Mouse (Mus musculus): ENCODE measurements around the gene Ccdc47. TPM values are rescaled to one million over a fixed set of nuclear protein-coding genes. Genes with fewer than 3 reads are reported as not detected.

The Ccdc47 gene
- 73.2 and 76.8 TPM in 2 replicates for polyA plus RNA-seq (2015; fragmentation: Nextera tagmentation; extraction: Ambion mirVana)

GRCm38 (mm10) chr11:106215927-106216729 is at the start of gene Ccdc47:
Gene Ccdc47 (minus strand): TSS chr11:106216344.
- ATAC-seq (ENCODE audit: low FRiP score, low read depth) = peak; percentile 97
- H3K27ac ChIP-seq = peak within 1 kb of the TSS; percentile 93
- H3K4me2 ChIP-seq (replicated peaks) = peak within 1 kb of the TSS; percentile 69
- H3K36me3 ChIP-seq = peaks cover 18% of the 10 kb centered on the region
- peak within 1 kb of the TSS; percentile 92 for H3K9ac ChIP-seq
- H3K9me3 ChIP-seq = no peaks in the 10 kb centered on the region
- H3K27me3 ChIP-seq = no peaks in the 10 kb centered on the region
- H3K4me3 ChIP-seq = peak within 1 kb of the TSS; percentile 79
- peaks cover 30% of the 10 kb centered on the region for H3K4me1 ChIP-seq
- under 1% methylated on average over 46 of the region's 46 CpGs for WGBS

GRCm38 (mm10) chr11:106265570-106265969 is 49.4 kb upstream of the Ccdc47 start:
- Histone ChIP-seq H3K4me3 (no peak overlapping the region), H3K4me1 (peaks cover 42% of the 10 kb centered on the region), H3K36me3 (peaks cover 68% of the 10 kb centered on the region), H3K27me3 (no peaks in the 10 kb centered on the region), H3K9ac (no peak overlapping the region), H3K4me2 (replicated peaks) (no peak overlapping the region), H3K9me3 (no peaks in the 10 kb centered on the region), H3K27ac (no peak overlapping the region)
- WGBS = 92% methylated on average over 4 of the region's 4 CpGs
- no peak for ATAC-seq (ENCODE audit: low FRiP score, low read depth)

DNA sequence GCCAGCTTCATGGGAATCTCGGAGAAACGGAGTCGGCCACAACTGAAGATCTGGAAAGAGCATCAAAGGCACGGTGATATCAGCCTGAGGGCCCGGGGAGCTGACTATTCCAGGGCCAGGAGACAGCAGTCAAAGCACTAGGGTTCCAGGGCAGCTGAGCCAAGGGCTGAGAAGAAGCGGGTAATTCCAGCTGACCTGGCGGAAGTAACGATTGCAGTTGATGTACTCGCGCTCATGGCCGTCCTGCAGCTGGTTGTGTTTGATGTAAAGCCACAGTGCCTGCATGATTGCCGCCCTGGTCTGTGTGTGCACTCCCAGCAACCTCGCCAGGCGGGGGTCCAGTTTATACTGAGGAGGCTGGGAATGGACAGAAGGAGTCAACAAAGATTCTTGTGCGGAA is 48.8 kb upstream of the Ccdc47 start:
- Histone ChIP-seq H3K4me2 (replicated peaks) (no peak overlapping the region), H3K27ac (no peak overlapping the region), H3K4me3 (no peak overlapping the region), H3K36me3 (peaks cover 70% of the 10 kb centered on the region), H3K4me1 (peaks cover 36% of the 10 kb centered on the region), H3K27me3 (no peaks in the 10 kb centered on the region), H3K9ac (no peak overlapping the region), H3K9me3 (no peaks in the 10 kb centered on the region)
- no peak for ATAC-seq (ENCODE audit: low FRiP score, low read depth)
- WGBS = 94% methylated on average over 15 of the region's 15 CpGs

GRCm38 (mm10) chr11:106263963-106264362 is 47.8 kb upstream of the Ccdc47 start:
- no peaks in the 10 kb centered on the region for H3K9me3 ChIP-seq
- no peak overlapping the region for H3K4me3 ChIP-seq
- H3K27me3 ChIP-seq = no peaks in the 10 kb centered on the region
- H3K9ac ChIP-seq = no peak overlapping the region
- peaks cover 80% of the 10 kb centered on the region for H3K36me3 ChIP-seq
- ATAC-seq (ENCODE audit: low FRiP score, low read depth) = no peak
- H3K4me1 ChIP-seq = peaks cover 29% of the 10 kb centered on the region
- no peak overlapping the region for H3K4me2 ChIP-seq (replicated peaks)
- no peak overlapping the region for H3K27ac ChIP-seq
- WGBS = 79% methylated on average over 9 of the region's 9 CpGs

DNA sequence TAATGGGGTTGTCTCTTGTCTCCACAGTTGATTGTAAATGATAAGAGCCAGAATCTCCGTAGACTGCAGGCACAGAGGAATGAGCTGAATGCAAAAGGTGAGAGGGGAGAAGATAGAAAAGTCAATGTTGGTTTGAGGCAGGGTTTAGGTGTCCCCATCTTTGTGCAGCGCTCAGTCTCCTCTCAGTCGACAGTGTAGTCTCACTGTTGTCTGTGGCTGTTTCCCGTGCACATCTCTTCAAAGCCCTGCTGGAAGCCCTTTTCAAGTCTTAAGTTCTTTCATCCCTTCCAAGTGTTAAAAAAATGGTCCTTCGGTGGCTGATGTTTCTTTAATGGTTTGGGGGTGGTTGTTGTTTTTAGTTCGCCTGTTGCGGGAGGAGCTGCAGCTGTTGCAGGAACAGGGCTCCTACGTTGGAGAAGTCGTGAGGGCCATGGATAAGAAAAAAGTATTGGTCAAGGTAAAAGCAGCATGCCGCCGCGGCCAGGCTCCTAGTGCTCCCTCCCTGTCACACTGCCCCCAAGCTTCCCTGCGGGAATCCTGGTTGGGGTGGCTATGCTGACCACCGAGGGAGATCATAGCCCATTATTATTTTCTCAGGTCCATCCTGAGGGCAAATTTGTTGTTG is 44.8 kb upstream of the Ccdc47 start:
- Histone ChIP-seq H3K27ac (no peak overlapping the region), H3K4me3 (no peak overlapping the region), H3K27me3 (no peaks in the 10 kb centered on the region), H3K36me3 (peaks cover 84% of the 10 kb centered on the region), H3K9me3 (no peaks in the 10 kb centered on the region), H3K4me1 (peaks cover 11% of the 10 kb centered on the region), H3K4me2 (replicated peaks) (no peak overlapping the region), H3K9ac (no peak overlapping the region)
- 87% methylated on average over 14 of the region's 14 CpGs for WGBS
- no peak for ATAC-seq (ENCODE audit: low FRiP score, low read depth)

- peaks cover 20% of the 10 kb centered on the region for H3K4me1 ChIP-seq
- H3K9me3 ChIP-seq = no peaks in the 10 kb centered on the region
- peak overlapping the region; percentile 85 for H3K4me3 ChIP-seq
- 70% methylated on average over 5 of the region's 5 CpGs for WGBS
- peak overlapping the region; percentile 91 for H3K9ac ChIP-seq
- peaks cover 66% of the 10 kb centered on the region for H3K36me3 ChIP-seq
- no peak for ATAC-seq (ENCODE audit: low FRiP score, low read depth)
- no peak overlapping the region; the same call in 1 of the 2 replicates for H3K27ac ChIP-seq
- H3K27me3 ChIP-seq = no peaks in the 10 kb centered on the region
- H3K4me2 ChIP-seq (replicated peaks) = peak overlapping the region; percentile 99
Observed at GRCm38 (mm10) chr11:106256775-106257174, 40.6 kb upstream of the Ccdc47 start.

GRCm38 (mm10) chr11:106255685-106256451 is 39.7 kb upstream of the Ccdc47 start, which contains the start of the genes Ftsj3 and Psmc5:
Gene Ftsj3 (minus strand): TSS chr11:106256079.
Gene Psmc5 (plus strand): TSS chr11:106256154.
- Histone ChIP-seq H3K4me3 (peak within 1 kb of the TSS; percentile 85), H3K9ac (peak within 1 kb of the TSS; percentile 91), H3K4me2 (replicated peaks) (peak within 1 kb of the TSS; percentile 99), H3K27ac (peak within 1 kb of the TSS; percentile 58; the same call in 1 of the 2 replicates), H3K27me3 (no peaks in the 10 kb centered on the region), H3K36me3 (peaks cover 66% of the 10 kb centered on the region), H3K9me3 (no peaks in the 10 kb centered on the region), H3K4me1 (peaks cover 20% of the 10 kb centered on the region)
- ATAC-seq (ENCODE audit: low FRiP score, low read depth) = peak; percentile 97
- WGBS = under 1% methylated on average over 42 of the region's 42 CpGs

DNA sequence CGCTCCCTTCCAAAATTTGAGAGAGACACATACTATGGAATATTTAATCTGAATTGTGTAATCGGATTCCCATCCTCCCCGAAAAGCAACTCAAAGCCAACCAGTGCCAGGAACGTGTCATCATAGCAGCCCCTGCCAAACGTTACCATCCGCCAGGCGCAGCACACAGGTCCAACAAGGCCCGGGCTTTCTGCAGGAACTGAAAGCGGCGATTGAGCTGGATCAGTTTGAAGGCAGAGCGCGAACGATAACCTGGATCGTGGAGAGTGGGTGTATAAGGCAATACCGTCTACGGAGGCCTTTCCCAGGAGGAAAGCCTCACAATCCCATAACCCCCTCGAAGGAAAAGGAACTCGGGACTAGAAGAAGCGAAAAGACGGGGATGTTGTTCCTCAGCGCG is 39.0 kb upstream of the Ccdc47 start:
- H3K9me3 ChIP-seq = no peaks in the 10 kb centered on the region
- 0 out of 2 replicates have a peak overlapping the region, but pooled peaks have one; percentile 55 for H3K27ac ChIP-seq
- peaks cover 20% of the 10 kb centered on the region for H3K4me1 ChIP-seq
- H3K27me3 ChIP-seq = no peaks in the 10 kb centered on the region
- 4% methylated on average over 22 of the region's 22 CpGs for WGBS
- H3K36me3 ChIP-seq = peaks cover 69% of the 10 kb centered on the region
- peak overlapping the region; percentile 85 for H3K4me3 ChIP-seq
- H3K9ac ChIP-seq = peak overlapping the region; percentile 91
- ATAC-seq (ENCODE audit: low FRiP score, low read depth) = no peak
- peak overlapping the region; percentile 99 for H3K4me2 ChIP-seq (replicated peaks)

- H3K4me3 ChIP-seq = peak overlapping the region; percentile 85
- no peaks in the 10 kb centered on the region for H3K27me3 ChIP-seq
- 11% methylated on average over 2 of the region's 2 CpGs for WGBS
- ATAC-seq (ENCODE audit: low FRiP score, low read depth) = no peak
- peak overlapping the region; percentile 99 for H3K4me2 ChIP-seq (replicated peaks)
- H3K9ac ChIP-seq = peak overlapping the region; percentile 91
- H3K36me3 ChIP-seq = peaks cover 71% of the 10 kb centered on the region
- H3K27ac ChIP-seq = no peak overlapping the region
- no peaks in the 10 kb centered on the region for H3K9me3 ChIP-seq
- peaks cover 20% of the 10 kb centered on the region for H3K4me1 ChIP-seq
Observed at GRCm38 (mm10) chr11:106254767-106255166, 38.6 kb upstream of the Ccdc47 start.

DNA sequence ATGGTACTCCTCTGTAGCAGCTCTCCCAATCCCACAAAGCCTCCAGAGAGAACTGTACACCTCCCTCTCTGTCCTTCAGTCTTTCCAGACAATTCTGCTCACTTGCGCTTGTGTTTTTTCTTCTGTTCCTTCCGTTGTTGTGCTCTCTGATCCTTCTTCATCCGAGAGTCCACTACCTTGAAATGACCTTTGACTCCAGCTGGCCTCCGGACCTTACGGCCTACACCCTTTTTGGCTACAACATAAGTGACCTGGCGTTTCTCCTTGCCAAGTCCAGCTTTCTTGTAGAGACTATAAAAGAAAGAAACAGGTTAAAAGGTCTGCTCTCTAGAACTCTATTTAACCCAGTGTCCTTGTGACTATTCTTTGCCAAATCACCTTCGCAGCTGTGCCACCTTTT is 33.2 kb upstream of the Ccdc47 start:
- Histone ChIP-seq H3K27me3 (no peaks in the 10 kb centered on the region), H3K4me3 (no peak overlapping the region), H3K36me3 (peaks cover 97% of the 10 kb centered on the region), H3K9ac (no peak overlapping the region), H3K27ac (no peak overlapping the region), H3K4me2 (replicated peaks) (no peak overlapping the region), H3K9me3 (0 out of 2 replicates have a peak, but pooled peaks cover 4% of the 10 kb centered on the region), H3K4me1 (peaks cover under 1% of the 10 kb centered on the region; the same call in 1 of the 2 replicates)
- 87% methylated on average over 7 of the region's 7 CpGs for WGBS
- ATAC-seq (ENCODE audit: low FRiP score, low read depth) = no peak

GRCm38 (mm10) chr11:106246834-106247233 is 30.7 kb upstream of the Ccdc47 start:
- no peak for ATAC-seq (ENCODE audit: low FRiP score, low read depth)
- H3K27me3 ChIP-seq = no peaks in the 10 kb centered on the region
- peaks cover 98% of the 10 kb centered on the region for H3K36me3 ChIP-seq
- no peak overlapping the region for H3K27ac ChIP-seq
- no peak overlapping the region for H3K9ac ChIP-seq
- no peaks in the 10 kb centered on the region for H3K4me1 ChIP-seq
- H3K4me2 ChIP-seq (replicated peaks) = no peak overlapping the region
- 93% methylated on average over 1 of the region's 1 CpGs for WGBS
- H3K4me3 ChIP-seq = no peak overlapping the region
- H3K9me3 ChIP-seq = 0 out of 2 replicates have a peak, but pooled peaks cover 4% of the 10 kb centered on the region
